Mouse (Mus musculus): ENCODE measurements around the gene Gm10376. TPM values are rescaled to one million over a fixed set of nuclear protein-coding genes. Genes with fewer than 3 reads are reported as not detected.
"Not testable (repeated sequence)": the region's sequence is repeated elsewhere in the genome, so short reads cannot be mapped to it uniquely, and the experiment has no call there.

Gm10376 gene
- not detected for total RNA-seq (2022)

DNA sequence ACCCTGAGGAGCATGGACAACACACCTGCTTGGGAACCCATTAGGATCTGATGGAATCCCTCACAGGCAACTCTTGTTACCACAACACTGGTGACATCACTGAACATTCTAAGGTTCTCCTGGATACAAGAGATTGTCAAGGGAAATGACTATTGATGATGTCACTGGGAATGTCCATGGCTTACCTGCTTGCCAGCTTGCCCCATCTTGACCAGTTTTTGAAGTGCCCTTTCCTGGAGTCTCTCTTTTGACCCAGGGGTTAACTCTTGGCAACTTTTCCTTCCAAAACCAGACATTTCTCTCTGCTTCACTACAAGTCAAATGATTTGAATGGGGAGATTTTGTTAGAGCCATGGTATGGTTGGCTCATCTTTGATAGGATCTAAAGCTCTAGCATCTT is at the start of gene Gm10376:
Gene Gm10376, minus strand, starts transcription at position 101 of the 400 bp plus-strand sequence.
- DNase-seq (ENCODE audit: low spot score): not testable (repeated sequence)

DNA sequence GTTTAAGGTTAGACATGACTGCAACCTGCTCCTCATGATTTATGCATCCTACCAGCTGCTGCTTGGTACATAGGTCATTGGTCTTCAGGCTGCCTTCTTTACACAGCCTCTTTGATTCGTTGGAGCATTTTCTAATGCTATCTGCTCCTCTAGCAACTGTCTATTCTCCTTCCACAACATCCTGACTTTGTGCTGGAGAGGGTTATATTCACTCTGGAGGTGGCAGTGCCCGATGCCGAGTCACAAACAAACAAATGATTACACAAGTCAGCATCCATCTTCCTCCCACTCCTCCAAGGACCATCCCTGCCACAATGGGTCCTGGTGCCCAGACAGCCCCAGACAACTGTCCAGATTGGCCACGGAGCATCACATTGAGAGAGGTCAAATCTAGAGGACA is 44.8 kb upstream of the Gm10376 start:
- DNase-seq (ENCODE audit: low spot score): not testable (repeated sequence)

DNA sequence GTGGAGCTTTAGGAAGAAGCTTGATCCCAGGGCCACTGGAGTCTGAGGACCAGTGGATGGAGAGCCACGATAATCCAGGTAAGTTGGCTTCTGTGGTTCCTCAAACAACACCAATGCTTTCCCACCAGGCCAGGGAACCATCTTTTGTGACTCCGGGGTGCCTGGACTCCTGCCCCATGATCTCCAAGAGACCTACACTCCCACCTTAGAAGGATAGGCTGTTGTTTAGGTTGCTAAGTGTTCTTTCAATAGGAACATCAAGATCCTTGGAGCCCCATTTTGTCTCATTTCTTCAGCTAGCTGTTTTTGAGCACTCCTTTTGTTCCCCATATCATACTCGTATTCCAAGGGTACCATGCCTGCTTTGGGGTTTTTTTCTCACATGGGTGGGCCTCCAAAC is 42.6 kb upstream of the Gm10376 start:
- DNase-seq (ENCODE audit: low spot score): not testable (repeated sequence)

DNA sequence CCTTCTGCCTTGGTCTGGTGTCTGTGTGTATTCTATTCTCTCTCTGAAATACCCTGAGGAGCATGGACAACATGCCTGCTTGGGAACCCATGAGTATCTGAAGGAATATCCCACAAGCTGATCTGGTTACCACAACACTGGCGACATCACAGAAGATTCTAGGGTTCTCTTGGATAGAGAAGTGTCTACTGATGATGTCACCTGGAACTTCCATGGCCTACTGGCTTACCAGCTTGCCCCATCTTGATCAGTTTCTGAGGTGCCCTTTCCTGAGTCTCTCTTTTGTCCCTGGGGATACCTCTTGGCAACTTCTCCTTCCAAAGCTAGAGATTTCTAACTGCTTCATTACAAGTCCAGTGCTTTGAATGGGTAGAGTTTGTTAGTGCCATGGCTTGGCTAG is 21.9 kb downstream of the Gm10376 start, which contains the start of gene Gm8082:
Gene Gm8082, minus strand, starts transcription at position 101 of the 400 bp plus-strand sequence.
- not testable (repeated sequence) for DNase-seq (ENCODE audit: low spot score)

Other genes starting within 250 kb of the Gm10376 start
- gene Gm3015, start 246.8 kb downstream of the Gm10376 start, total RNA-seq (2022): not detected
- gene Gm10377, start 217.6 kb downstream of the Gm10376 start, total RNA-seq (2022): not detected
- not detected for gene Gm21977, start 162.2 kb downstream of the Gm10376 start, total RNA-seq (2022)
- gene Gm8082, start 22.0 kb downstream of the Gm10376 start, total RNA-seq (2022): not detected
- gene Gm8094, start 61.0 kb upstream of the Gm10376 start, total RNA-seq (2022): not detected
- gene Gm8104, start 85.0 kb upstream of the Gm10376 start, total RNA-seq (2022): not detected
- gene Gm7233, start 164.2 kb upstream of the Gm10376 start, total RNA-seq (2022): not detected
- not detected for gene Gm8122, start 219.7 kb upstream of the Gm10376 start, total RNA-seq (2022)
- not detected for gene Gm8126, start 243.0 kb upstream of the Gm10376 start, total RNA-seq (2022)

Data from heart, adult 8-10 months (tissue).